Mouse (Mus musculus): Measurements from ENCODE around the gene Wrnip1. TPM values are rescaled to one million over a fixed set of nuclear protein-coding genes. Genes with fewer than 3 reads are reported as not detected.

Wrnip1 gene
- polyA plus RNA-seq, 1 experiment from 2014 or later, result 22.4 TPM

- no peaks in the 10 kb centered on the region for H3K4me1 ChIP-seq (ENCODE audit: insufficient read depth)
- no peak overlapping the region for H3K4me3 ChIP-seq (ENCODE audit: low read depth, low read length)
- TF ChIP-seq CTCF (IDR thresholded peaks at IDR 0.05; ENCODE audit: low read depth), result no peak
- 51% methylated on average over 2 of the region's 2 CpGs for WGBS
- H3K27ac ChIP-seq (ENCODE audit: low read depth), result no peak overlapping the region
- no peaks in the 10 kb centered on the region for H3K27me3 ChIP-seq (ENCODE audit: insufficient read depth, low read length)
- DNase-seq, result no peak
- no peaks in the 10 kb centered on the region for H3K9me3 ChIP-seq (ENCODE audit: low read depth, low read length)
- H3K36me3 ChIP-seq (ENCODE audit: insufficient read depth), result no peaks in the 10 kb centered on the region
- no peak for ATAC-seq (ENCODE audit: insufficient read depth)
- no peak overlapping the region for H3K4me2 ChIP-seq
- no peak overlapping the region for H3K9ac ChIP-seq
These were observed 7.2 kb upstream of the Wrnip1 start for GRCm38 (mm10) chr13:32794619-32795018.

GRCm38 (mm10) chr13:32795166-32795565, 6.7 kb upstream of the Wrnip1 start:
- 84% methylated on average over 5 of the region's 5 CpGs for WGBS
- Histone ChIP-seq H3K4me2 (no peak overlapping the region), H3K9me3 (ENCODE audit: low read depth, low read length) (no peaks in the 10 kb centered on the region), H3K9ac (no peak overlapping the region), H3K4me1 (ENCODE audit: insufficient read depth) (no peaks in the 10 kb centered on the region), H3K36me3 (ENCODE audit: insufficient read depth) (no peaks in the 10 kb centered on the region), H3K4me3 (ENCODE audit: low read depth, low read length) (no peak overlapping the region), H3K27me3 (ENCODE audit: insufficient read depth, low read length) (no peaks in the 10 kb centered on the region), H3K27ac (ENCODE audit: low read depth) (no peak overlapping the region)
- no peak for TF ChIP-seq CTCF (IDR thresholded peaks at IDR 0.05; ENCODE audit: low read depth)
- ATAC-seq (ENCODE audit: insufficient read depth) (no peak), DNase-seq (no peak)

- no peak overlapping the region for H3K4me2 ChIP-seq
- H3K27me3 ChIP-seq (ENCODE audit: insufficient read depth, low read length), result no peaks in the 10 kb centered on the region
- no peak overlapping the region for H3K4me3 ChIP-seq (ENCODE audit: low read depth, low read length)
- no peaks in the 10 kb centered on the region for H3K4me1 ChIP-seq (ENCODE audit: insufficient read depth)
- 90% methylated on average over 1 of the region's 1 CpGs for WGBS
- no peak for ATAC-seq (ENCODE audit: insufficient read depth)
- H3K27ac ChIP-seq (ENCODE audit: low read depth), result no peak overlapping the region
- no peak overlapping the region for H3K9ac ChIP-seq
- no peaks in the 10 kb centered on the region for H3K36me3 ChIP-seq (ENCODE audit: insufficient read depth)
- no peaks in the 10 kb centered on the region for H3K9me3 ChIP-seq (ENCODE audit: low read depth, low read length)
- no peak for DNase-seq
- TF ChIP-seq CTCF (IDR thresholded peaks at IDR 0.05; ENCODE audit: low read depth), result peak; percentile 15; the same call in 1 of the 2 replicates
These were observed 4.8 kb upstream of the Wrnip1 start for GRCm38 (mm10) chr13:32797085-32797484.

- H3K4me1 ChIP-seq (ENCODE audit: insufficient read depth), result peaks cover 6% of the 10 kb centered on the region; the same call in 1 of the 2 replicates
- no peak overlapping the region for H3K27ac ChIP-seq (ENCODE audit: low read depth)
- H3K9me3 ChIP-seq (ENCODE audit: low read depth, low read length), result no peaks in the 10 kb centered on the region
- H3K4me3 ChIP-seq (ENCODE audit: low read depth, low read length), result no peak overlapping the region
- WGBS, result 49% methylated on average over 2 of the region's 2 CpGs
- no peak for ATAC-seq (ENCODE audit: insufficient read depth)
- no peak overlapping the region for H3K4me2 ChIP-seq
- peak; percentile 37 for TF ChIP-seq CTCF (IDR thresholded peaks at IDR 0.05; ENCODE audit: low read depth)
- no peaks in the 10 kb centered on the region for H3K36me3 ChIP-seq (ENCODE audit: insufficient read depth)
- peak; percentile 54 for DNase-seq
- no peak overlapping the region for H3K9ac ChIP-seq
- no peaks in the 10 kb centered on the region for H3K27me3 ChIP-seq (ENCODE audit: insufficient read depth, low read length)
These were observed 2.7 kb upstream of the Wrnip1 start for GRCm38 (mm10) chr13:32799131-32799530.

- Histone ChIP-seq H3K4me2 (peak overlapping the region; percentile 88), H3K4me3 (ENCODE audit: low read depth, low read length) (peak overlapping the region; percentile 90; the same call in 1 of the 2 replicates), H3K36me3 (ENCODE audit: insufficient read depth) (no peaks in the 10 kb centered on the region; the same call in 1 of the 2 replicates), H3K27ac (ENCODE audit: low read depth) (no peak overlapping the region), H3K27me3 (ENCODE audit: insufficient read depth, low read length) (no peaks in the 10 kb centered on the region), H3K4me1 (ENCODE audit: insufficient read depth) (peaks cover 6% of the 10 kb centered on the region; the same call in 1 of the 2 replicates), H3K9ac (no peak overlapping the region), H3K9me3 (ENCODE audit: low read depth, low read length) (no peaks in the 10 kb centered on the region)
- no peak for DNase-seq
- peak; percentile 22; the same call in 1 of the 2 replicates for TF ChIP-seq CTCF (IDR thresholded peaks at IDR 0.05; ENCODE audit: low read depth)
- ATAC-seq (ENCODE audit: insufficient read depth), result no peak
These were observed 979 bp upstream of the Wrnip1 start for GRCm38 (mm10) chr13:32800859-32801258.

GRCm38 (mm10) chr13:32802259-32803081, 632 bp downstream of the Wrnip1 start, which contains the start of gene D930007J09Rik:
Gene D930007J09Rik (minus strand): TSS chr13:32802849.
- Histone ChIP-seq H3K9ac (peak within 1 kb of the TSS; percentile 76), H3K36me3 (ENCODE audit: insufficient read depth) (peaks cover 12% of the 10 kb centered on the region), H3K27ac (ENCODE audit: low read depth) (peak within 1 kb of the TSS; percentile 76), H3K9me3 (ENCODE audit: low read depth, low read length) (no peaks in the 10 kb centered on the region), H3K4me3 (ENCODE audit: low read depth, low read length) (peak within 1 kb of the TSS; percentile 90), H3K4me1 (ENCODE audit: insufficient read depth) (peaks cover 6% of the 10 kb centered on the region; the same call in 1 of the 2 replicates), H3K27me3 (ENCODE audit: insufficient read depth, low read length) (no peaks in the 10 kb centered on the region), H3K4me2 (peak within 1 kb of the TSS; percentile 88)
- TF ChIP-seq CTCF (IDR thresholded peaks at IDR 0.05; ENCODE audit: low read depth), result peak; percentile 0; the same call in 1 of the 2 replicates
- DNase-seq (peak; percentile 52), ATAC-seq (ENCODE audit: insufficient read depth) (peak; percentile 9)
- under 1% methylated on average over 79 of the region's 95 CpGs for WGBS

- Histone ChIP-seq H3K4me3 (ENCODE audit: low read depth, low read length) (peak overlapping the region; percentile 90), H3K4me1 (ENCODE audit: insufficient read depth) (peaks cover 6% of the 10 kb centered on the region; the same call in 1 of the 2 replicates), H3K4me2 (peak overlapping the region; percentile 88), H3K9ac (0 out of 2 replicates have a peak overlapping the region, but pooled peaks have one; percentile 76), H3K27ac (ENCODE audit: low read depth) (no peak overlapping the region), H3K36me3 (ENCODE audit: insufficient read depth) (peaks cover 22% of the 10 kb centered on the region), H3K27me3 (ENCODE audit: insufficient read depth, low read length) (no peaks in the 10 kb centered on the region), H3K9me3 (ENCODE audit: low read depth, low read length) (no peaks in the 10 kb centered on the region)
- WGBS, result 73% methylated on average over 4 of the region's 4 CpGs
- ATAC-seq (ENCODE audit: insufficient read depth) (no peak), DNase-seq (peak; percentile 1)
- TF ChIP-seq CTCF (IDR thresholded peaks at IDR 0.05; ENCODE audit: low read depth), result no peak
These were observed 2.0 kb downstream of the Wrnip1 start for GRCm38 (mm10) chr13:32803701-32804345.
